Mouse (Mus musculus): ENCODE data around the gene Slamf1. TPM values are rescaled to one million over a fixed set of nuclear protein-coding genes. Genes with fewer than 3 reads are reported as not detected.

Slamf1 gene
- polyA plus RNA-seq, 1 experiment from 2014 or later: 0.28 TPM

GRCm38 (mm10) chr1:171848201-171848600 lies 81.3 kb downstream of the Slamf1 start:
- Histone ChIP-seq H3K4me2 (ENCODE audit: low read depth, low read length) (no peak overlapping the region), H3K4me1 (ENCODE audit: control insufficient read depth, insufficient read depth, low read length) (no peaks in the 10 kb centered on the region), H3K9ac (replicated peaks; ENCODE audit: low read length) (no peak overlapping the region), H3K9me3 (replicated peaks; ENCODE audit: control insufficient read depth, low read length) (no peaks in the 10 kb centered on the region), H3K27me3 (ENCODE audit: control insufficient read depth, insufficient read depth, low read length) (no peaks in the 10 kb centered on the region), H3K27ac (replicated peaks; ENCODE audit: low read depth, low read length) (no peak overlapping the region), H3K4me3 (ENCODE audit: low read depth, low read length) (no peak overlapping the region), H3K36me3 (replicated peaks; ENCODE audit: control insufficient read depth, insufficient read depth, low read depth, low read length) (no peaks in the 10 kb centered on the region)
- DNase-seq (ENCODE audit: low spot score): no peak
- no peak for ATAC-seq (replicated peaks; ENCODE audit: insufficient number of reproducible peaks, low FRiP score, low TSS enrichment, low read depth)

- Histone ChIP-seq H3K27ac (replicated peaks; ENCODE audit: low read depth, low read length) (no peak overlapping the region), H3K9ac (replicated peaks; ENCODE audit: low read length) (no peak overlapping the region), H3K36me3 (replicated peaks; ENCODE audit: control insufficient read depth, insufficient read depth, low read depth, low read length) (no peaks in the 10 kb centered on the region), H3K4me2 (ENCODE audit: low read depth, low read length) (no peak overlapping the region), H3K4me3 (ENCODE audit: low read depth, low read length) (no peak overlapping the region), H3K9me3 (replicated peaks; ENCODE audit: control insufficient read depth, low read length) (no peaks in the 10 kb centered on the region), H3K27me3 (ENCODE audit: control insufficient read depth, insufficient read depth, low read length) (no peaks in the 10 kb centered on the region), H3K4me1 (ENCODE audit: control insufficient read depth, insufficient read depth, low read length) (no peaks in the 10 kb centered on the region)
- 80% methylated on average over 4 of the region's 4 CpGs for WGBS
- ATAC-seq (replicated peaks; ENCODE audit: insufficient number of reproducible peaks, low FRiP score, low TSS enrichment, low read depth) (no peak), DNase-seq (ENCODE audit: low spot score) (no peak)
Measured at GRCm38 (mm10) chr1:171848757-171849156, 81.8 kb downstream of the Slamf1 start.

GRCm38 (mm10) chr1:171849454-171849853 lies 82.5 kb downstream of the Slamf1 start:
- DNase-seq (ENCODE audit: low spot score): no peak
- no peak for ATAC-seq (replicated peaks; ENCODE audit: insufficient number of reproducible peaks, low FRiP score, low TSS enrichment, low read depth)
- Histone ChIP-seq H3K27ac (replicated peaks; ENCODE audit: low read depth, low read length) (no peak overlapping the region), H3K4me1 (ENCODE audit: control insufficient read depth, insufficient read depth, low read length) (no peaks in the 10 kb centered on the region), H3K9me3 (replicated peaks; ENCODE audit: control insufficient read depth, low read length) (no peaks in the 10 kb centered on the region), H3K36me3 (replicated peaks; ENCODE audit: control insufficient read depth, insufficient read depth, low read depth, low read length) (no peaks in the 10 kb centered on the region), H3K27me3 (ENCODE audit: control insufficient read depth, insufficient read depth, low read length) (no peaks in the 10 kb centered on the region), H3K4me2 (ENCODE audit: low read depth, low read length) (no peak overlapping the region), H3K4me3 (ENCODE audit: low read depth, low read length) (no peak overlapping the region), H3K9ac (replicated peaks; ENCODE audit: low read length) (no peak overlapping the region)
- WGBS: 89% methylated on average over 5 of the region's 5 CpGs

Other genes with a start within 250 kb of the Slamf1 start
- gene Itln1, start 231.8 kb upstream of the Slamf1 start, polyA plus RNA-seq (2014; fragmentation: Nextera tagmentation; extraction: Ambion mirVana): not detected in 2 replicates
- gene Cd244a, start 207.9 kb upstream of the Slamf1 start, polyA plus RNA-seq (2014; fragmentation: Nextera tagmentation; extraction: Ambion mirVana): not detected in 2 replicates
- not detected in 2 replicates for gene Ly9, start 159.7 kb upstream of the Slamf1 start, polyA plus RNA-seq (2014; fragmentation: Nextera tagmentation; extraction: Ambion mirVana)
- gene Slamf7, start 114.1 kb upstream of the Slamf1 start, polyA plus RNA-seq (2014; fragmentation: Nextera tagmentation; extraction: Ambion mirVana): not detected in 2 replicates
- 0.70 and 1.3 TPM in 2 replicates for gene Cd48, start 85.1 kb upstream of the Slamf1 start, polyA plus RNA-seq (2014; fragmentation: Nextera tagmentation; extraction: Ambion mirVana)
- gene Cd84, start 72.6 kb downstream of the Slamf1 start, polyA plus RNA-seq (2014; fragmentation: Nextera tagmentation; extraction: Ambion mirVana): 0.35 and 0.66 TPM in 2 replicates
- gene Gm10521, start 128.5 kb downstream of the Slamf1 start, polyA plus RNA-seq (2014; fragmentation: Nextera tagmentation; extraction: Ambion mirVana): not detected in 2 replicates
- not detected in 2 replicates for gene Slamf6, start 150.4 kb downstream of the Slamf1 start, polyA plus RNA-seq (2014; fragmentation: Nextera tagmentation; extraction: Ambion mirVana)

Data from embryonic facial prominence, embryonic 11.5 days (tissue).